Mouse (Mus musculus): Measurements from ENCODE around the gene Mylk.

Mylk gene

GRCm38 (mm10) chr16:34984203-34985030, 239.4 kb downstream of the Mylk start:
- DNase-seq (ENCODE audit: low read depth, low spot score) = no peak

GRCm38 (mm10) chr16:34985031-34985346, 240.0 kb downstream of the Mylk start:
- DNase-seq (ENCODE audit: low read depth, low spot score) = no peak

GRCm38 (mm10) chr16:34986211-34986825, 241.3 kb downstream of the Mylk start:
- no peak for DNase-seq (ENCODE audit: low read depth, low spot score)

- no peak for DNase-seq (ENCODE audit: low read depth, low spot score)
Observed at GRCm38 (mm10) chr16:34991365-34991764, 246.4 kb downstream of the Mylk start.

DNA sequence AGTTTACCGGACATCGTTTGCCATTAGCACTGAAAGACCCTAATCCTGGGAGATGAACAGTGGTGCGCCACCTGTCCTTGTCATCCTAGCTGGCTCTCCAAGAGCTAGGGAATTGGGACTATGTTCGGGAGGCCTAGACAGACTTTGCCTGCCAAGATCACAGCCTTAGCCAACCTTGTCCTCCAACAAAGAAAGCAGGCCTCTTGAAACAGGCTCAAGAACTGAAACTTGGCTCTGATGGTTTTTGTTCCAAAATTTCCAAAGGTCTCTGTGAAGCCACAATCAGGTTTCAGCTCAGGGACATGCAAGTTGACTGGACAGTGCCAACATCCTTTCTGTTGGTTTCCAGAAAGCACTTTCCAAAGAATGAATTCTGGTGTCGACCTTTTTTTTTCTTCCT, 247.8 kb downstream of the Mylk start:
- DNase-seq (ENCODE audit: low read depth, low spot score) = no peak

GRCm38 (mm10) chr16:34993694-34994330, 248.8 kb downstream of the Mylk start:
- no peak for DNase-seq (ENCODE audit: low read depth, low spot score)

- no peak for DNase-seq (ENCODE audit: low read depth, low spot score)
Observed at GRCm38 (mm10) chr16:34994641-34995141, 249.7 kb downstream of the Mylk start.

- peak; percentile 92 for DNase-seq (ENCODE audit: low read depth, low spot score)
Observed at GRCm38 (mm10) chr16:34996133-34996532, 251.1 kb downstream of the Mylk start.

- no peak for DNase-seq (ENCODE audit: low read depth, low spot score)
Observed at GRCm38 (mm10) chr16:34997052-34997451, 252.0 kb downstream of the Mylk start.

- DNase-seq (ENCODE audit: low read depth, low spot score) = no peak
Observed at GRCm38 (mm10) chr16:34997576-34997975, 252.6 kb downstream of the Mylk start.

GRCm38 (mm10) chr16:34999016-34999415, 254.0 kb downstream of the Mylk start:
- peak; percentile 55 for DNase-seq (ENCODE audit: low read depth, low spot score)

- DNase-seq (ENCODE audit: low read depth, low spot score) = no peak
Observed at GRCm38 (mm10) chr16:34999986-35000385, 255.0 kb downstream of the Mylk start.

- peak; percentile 51 for DNase-seq (ENCODE audit: low read depth, low spot score)
Observed at GRCm38 (mm10) chr16:35000923-35001560, 256.0 kb downstream of the Mylk start.

GRCm38 (mm10) chr16:35004356-35004755, 259.3 kb downstream of the Mylk start:
- DNase-seq (ENCODE audit: low read depth, low spot score) = no peak

- DNase-seq (ENCODE audit: low read depth, low spot score) = no peak
Observed at GRCm38 (mm10) chr16:35004756-35005155, 259.7 kb downstream of the Mylk start.

GRCm38 (mm10) chr16:35006251-35006650, 261.2 kb downstream of the Mylk start:
- no peak for DNase-seq (ENCODE audit: low read depth, low spot score)

- no peak for DNase-seq (ENCODE audit: low read depth, low spot score)
Observed at GRCm38 (mm10) chr16:35007361-35007760, 262.4 kb downstream of the Mylk start.

GRCm38 (mm10) chr16:35008447-35008846, 263.4 kb downstream of the Mylk start:
- no peak for DNase-seq (ENCODE audit: low read depth, low spot score)

- no peak for DNase-seq (ENCODE audit: low read depth, low spot score)
Observed at GRCm38 (mm10) chr16:35013501-35013900, 268.5 kb downstream of the Mylk start.

DNA sequence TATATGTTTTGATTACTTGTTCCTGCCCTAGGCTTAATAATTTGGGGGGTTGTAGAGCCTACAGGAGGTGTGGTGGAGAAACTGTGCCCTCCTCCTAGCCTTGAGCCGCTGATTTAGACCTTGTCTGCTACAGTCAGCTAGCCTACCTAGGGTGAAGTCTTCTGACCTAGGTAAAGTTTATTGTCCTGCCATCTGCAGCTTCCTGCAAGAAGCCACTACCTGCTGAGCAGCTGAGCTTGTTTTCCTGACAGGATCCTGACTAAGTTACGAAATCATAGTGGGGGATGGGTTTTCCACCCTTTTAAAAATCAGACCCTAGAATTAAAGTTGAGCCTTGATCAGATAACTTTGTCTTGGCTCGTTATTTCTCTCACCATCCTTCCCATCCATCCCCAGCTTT, 271.5 kb downstream of the Mylk start:
- no peak for DNase-seq (ENCODE audit: low read depth, low spot score)

GRCm38 (mm10) chr16:35018470-35018974, 273.5 kb downstream of the Mylk start:
- DNase-seq (ENCODE audit: low read depth, low spot score) = no peak

DNA sequence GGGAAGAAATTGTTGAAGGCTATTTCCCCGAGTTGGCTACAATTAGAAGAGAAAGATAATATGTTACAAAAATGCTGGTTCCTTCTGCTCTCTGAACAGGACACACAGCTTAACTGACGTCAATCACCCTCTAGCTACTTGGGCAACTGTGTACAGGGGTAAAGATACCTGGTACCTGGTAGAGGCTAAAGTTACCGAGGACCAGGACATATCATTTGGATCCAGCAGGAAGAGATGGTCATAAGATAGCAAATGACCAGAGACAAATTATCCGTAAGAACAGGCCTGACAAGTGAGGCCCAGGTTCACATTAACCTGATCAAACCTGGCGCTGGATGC, 276.9 kb downstream of the Mylk start:
- DNase-seq (ENCODE audit: low read depth, low spot score) = no peak

Data from telencephalon, adult 2 months (tissue).